Mouse (Mus musculus) megakaryocyte, embryonic 14.5 days (primary cell): ENCODE data around the gene Camk2g.

Source experiments
- FLI1 ChIP-seq: IDR thresholded peaks from 2 replicates; pipeline ENCODE4 v1.6.1; 2012; ENCODE audit warnings: low read length, inconsistent platforms, mixed read lengths
- GATA1 ChIP-seq: IDR thresholded peaks from 3 replicates; pipeline ENCODE4 v1.6.1; 2012; ENCODE audit warnings: mixed read lengths, low read length, inconsistent platforms, borderline replicate concordance

DNA sequence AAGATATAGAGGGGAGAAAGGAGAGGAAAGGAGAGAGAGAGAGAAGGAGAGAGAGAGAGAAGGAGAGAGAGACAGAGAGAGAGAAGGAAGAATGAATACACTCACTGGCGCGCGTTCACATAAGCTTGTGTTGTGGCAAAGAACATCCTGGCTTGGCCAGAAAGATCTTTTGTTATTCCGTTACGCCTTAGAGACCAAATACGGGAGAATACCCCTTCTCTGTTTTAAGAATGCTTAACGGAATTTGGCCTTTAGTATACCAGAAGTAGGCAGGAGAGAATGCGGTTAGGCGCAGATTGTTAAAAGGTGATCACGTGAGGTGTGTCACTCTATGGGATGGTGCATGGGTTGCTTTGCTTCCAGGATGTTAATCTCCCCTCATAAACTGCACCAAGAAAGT is 85.6 kb downstream of the Camk2g start:
- TF ChIP-seq FLI1 (no peak), GATA1 (no peak)
